Mouse (Mus musculus) hematopoietic stem cell, adult 5-6 weeks (primary cell): Measurements from ENCODE around the gene Il6. TPM values are rescaled to one million over a fixed set of nuclear protein-coding genes. Genes with fewer than 3 reads are reported as not detected.

Experiments
- total RNA-seq: library from RNA; stranded (forward); fragments of 172-1452, 232-1000 nt; gene quantifications from 2 replicates; pipeline ENCODE4 v1.2.3, GENCODE M21; 2017

The Il6 gene
- total RNA-seq, 1 experiment from 2014 or later, result 2.1 TPM

Other genes with a start within 250 kb of the Il6 start
- 139 and 165 TPM in 2 replicates for gene Tyms, start 60.5 kb downstream of the Il6 start, total RNA-seq
- gene Garem2, start 92.0 kb downstream of the Il6 start, total RNA-seq, result not detected in 2 replicates
- gene 3110082J24Rik, start 93.0 kb downstream of the Il6 start, total RNA-seq, result not detected in 2 replicates
- gene Hadha, start 142.0 kb downstream of the Il6 start, total RNA-seq, result 123 and 139 TPM in 2 replicates
- gene Hadhb, start 142.1 kb downstream of the Il6 start, total RNA-seq, result 53.2 and 65.6 TPM in 2 replicates
- not detected in 2 replicates for gene Adgrf3, start 192.6 kb downstream of the Il6 start, total RNA-seq
- 30.1 and 62.5 TPM in 2 replicates for gene Selenoi, start 219.5 kb downstream of the Il6 start, total RNA-seq